Mouse (Mus musculus): ENCODE results near the gene Sp6. TPM values are rescaled to one million over a fixed set of nuclear protein-coding genes. Genes with fewer than 3 reads are reported as not detected.

Gene Sp6
- total and polyA plus RNA-seq, 2 experiments = 0.04 to 0.09 TPM

GRCm38 (mm10) chr11:97065538-97066295 lies 52.5 kb downstream of the Sp6 start:
- Histone ChIP-seq H3K27me3 (ENCODE audit: control insufficient read depth, insufficient read depth, low read length) (no peaks in the 10 kb centered on the region), H3K9ac (ENCODE audit: low read depth, low read length) (no peak overlapping the region), H3K36me3 (ENCODE audit: control insufficient read depth, insufficient read depth, low read length) (no peaks in the 10 kb centered on the region), H3K79me2 (ENCODE audit: control insufficient read depth, insufficient read depth, low read length) (no peaks in the 10 kb centered on the region), H3K4me1 (ENCODE audit: control insufficient read depth, insufficient read depth, low read length) (no peaks in the 10 kb centered on the region), H3K4me3 (ENCODE audit: insufficient read depth, low read depth, low read length) (no peak overlapping the region), H3K27ac (replicated peaks; ENCODE audit: insufficient read depth, low read depth, low read length) (no peak overlapping the region)
- no peak for DNase-seq (ENCODE audit: extremely low read depth, low read depth, low spot score)
- no peak for TF ChIP-seq CTCF (IDR thresholded peaks at IDR 0.05; ENCODE audit: low read depth, low read length)
- no peak for TF ChIP-seq POLR2A (IDR thresholded peaks at IDR 0.05; ENCODE audit: extremely low read depth, insufficient read depth, low read length)
- WGBS = 93% methylated on average over 12 of the region's 12 CpGs

- H3K4me1 ChIP-seq (ENCODE audit: control insufficient read depth, insufficient read depth, low read length) = no peaks in the 10 kb centered on the region
- DNase-seq (ENCODE audit: extremely low read depth, low read depth, low spot score) = no peak
- no peak overlapping the region for H3K9ac ChIP-seq (ENCODE audit: low read depth, low read length)
- H3K4me3 ChIP-seq (ENCODE audit: insufficient read depth, low read depth, low read length) = no peak overlapping the region
- no peaks in the 10 kb centered on the region for H3K27me3 ChIP-seq (ENCODE audit: control insufficient read depth, insufficient read depth, low read length)
- TF ChIP-seq POLR2A (IDR thresholded peaks at IDR 0.05; ENCODE audit: extremely low read depth, insufficient read depth, low read length) (no peak), CTCF (IDR thresholded peaks at IDR 0.05; ENCODE audit: low read depth, low read length) (no peak)
- 85% methylated on average over 22 of the region's 22 CpGs for WGBS
- no peak overlapping the region for H3K27ac ChIP-seq (replicated peaks; ENCODE audit: insufficient read depth, low read depth, low read length)
- no peaks in the 10 kb centered on the region for H3K79me2 ChIP-seq (ENCODE audit: control insufficient read depth, insufficient read depth, low read length)
- no peaks in the 10 kb centered on the region for H3K36me3 ChIP-seq (ENCODE audit: control insufficient read depth, insufficient read depth, low read length)
Measured at GRCm38 (mm10) chr11:97066656-97067360, 53.6 kb downstream of the Sp6 start.

GRCm38 (mm10) chr11:97069333-97069732 lies 56.1 kb downstream of the Sp6 start:
- TF ChIP-seq CTCF (IDR thresholded peaks at IDR 0.05; ENCODE audit: low read depth, low read length) (no peak), POLR2A (IDR thresholded peaks at IDR 0.05; ENCODE audit: extremely low read depth, insufficient read depth, low read length) (no peak)
- Histone ChIP-seq H3K79me2 (ENCODE audit: control insufficient read depth, insufficient read depth, low read length) (no peaks in the 10 kb centered on the region), H3K9ac (ENCODE audit: low read depth, low read length) (no peak overlapping the region), H3K4me3 (ENCODE audit: insufficient read depth, low read depth, low read length) (no peak overlapping the region), H3K4me1 (ENCODE audit: control insufficient read depth, insufficient read depth, low read length) (no peaks in the 10 kb centered on the region), H3K36me3 (ENCODE audit: control insufficient read depth, insufficient read depth, low read length) (no peaks in the 10 kb centered on the region), H3K27me3 (ENCODE audit: control insufficient read depth, insufficient read depth, low read length) (no peaks in the 10 kb centered on the region), H3K27ac (replicated peaks; ENCODE audit: insufficient read depth, low read depth, low read length) (no peak overlapping the region)
- DNase-seq (ENCODE audit: extremely low read depth, low read depth, low spot score) = no peak
- WGBS = 95% methylated on average over 1 of the region's 1 CpGs

- Histone ChIP-seq H3K27me3 (ENCODE audit: control insufficient read depth, insufficient read depth, low read length) (no peaks in the 10 kb centered on the region), H3K27ac (replicated peaks; ENCODE audit: insufficient read depth, low read depth, low read length) (no peak overlapping the region), H3K79me2 (ENCODE audit: control insufficient read depth, insufficient read depth, low read length) (no peaks in the 10 kb centered on the region), H3K4me1 (ENCODE audit: control insufficient read depth, insufficient read depth, low read length) (no peaks in the 10 kb centered on the region), H3K9ac (ENCODE audit: low read depth, low read length) (no peak overlapping the region), H3K36me3 (ENCODE audit: control insufficient read depth, insufficient read depth, low read length) (no peaks in the 10 kb centered on the region), H3K4me3 (ENCODE audit: insufficient read depth, low read depth, low read length) (no peak overlapping the region)
- TF ChIP-seq POLR2A (IDR thresholded peaks at IDR 0.05; ENCODE audit: extremely low read depth, insufficient read depth, low read length) (no peak), CTCF (IDR thresholded peaks at IDR 0.05; ENCODE audit: low read depth, low read length) (no peak)
- DNase-seq (ENCODE audit: extremely low read depth, low read depth, low spot score) = no peak
- WGBS = 87% methylated on average over 2 of the region's 2 CpGs
Measured at GRCm38 (mm10) chr11:97069770-97070169, 56.6 kb downstream of the Sp6 start.

- Histone ChIP-seq H3K27me3 (ENCODE audit: control insufficient read depth, insufficient read depth, low read length) (no peaks in the 10 kb centered on the region), H3K4me3 (ENCODE audit: insufficient read depth, low read depth, low read length) (no peak overlapping the region), H3K27ac (replicated peaks; ENCODE audit: insufficient read depth, low read depth, low read length) (no peak overlapping the region), H3K9ac (ENCODE audit: low read depth, low read length) (no peak overlapping the region), H3K36me3 (ENCODE audit: control insufficient read depth, insufficient read depth, low read length) (no peaks in the 10 kb centered on the region), H3K79me2 (ENCODE audit: control insufficient read depth, insufficient read depth, low read length) (no peaks in the 10 kb centered on the region), H3K4me1 (ENCODE audit: control insufficient read depth, insufficient read depth, low read length) (no peaks in the 10 kb centered on the region)
- no peak for DNase-seq (ENCODE audit: extremely low read depth, low read depth, low spot score)
- 74% methylated on average over 1 of the region's 1 CpGs for WGBS
- TF ChIP-seq CTCF (IDR thresholded peaks at IDR 0.05; ENCODE audit: low read depth, low read length) = no peak
- no peak for TF ChIP-seq POLR2A (IDR thresholded peaks at IDR 0.05; ENCODE audit: extremely low read depth, insufficient read depth, low read length)
Measured at GRCm38 (mm10) chr11:97071129-97071528, 57.9 kb downstream of the Sp6 start.

GRCm38 (mm10) chr11:97072533-97072932 lies 59.3 kb downstream of the Sp6 start:
- Histone ChIP-seq H3K4me3 (ENCODE audit: insufficient read depth, low read depth, low read length) (no peak overlapping the region), H3K36me3 (ENCODE audit: control insufficient read depth, insufficient read depth, low read length) (no peaks in the 10 kb centered on the region), H3K27me3 (ENCODE audit: control insufficient read depth, insufficient read depth, low read length) (no peaks in the 10 kb centered on the region), H3K27ac (replicated peaks; ENCODE audit: insufficient read depth, low read depth, low read length) (no peak overlapping the region), H3K4me1 (ENCODE audit: control insufficient read depth, insufficient read depth, low read length) (no peaks in the 10 kb centered on the region), H3K79me2 (ENCODE audit: control insufficient read depth, insufficient read depth, low read length) (no peaks in the 10 kb centered on the region), H3K9ac (ENCODE audit: low read depth, low read length) (no peak overlapping the region)
- WGBS = 31% methylated on average over 3 of the region's 3 CpGs
- peak; percentile 28 for DNase-seq (ENCODE audit: extremely low read depth, low read depth, low spot score)
- no peak for TF ChIP-seq POLR2A (IDR thresholded peaks at IDR 0.05; ENCODE audit: extremely low read depth, insufficient read depth, low read length)
- TF ChIP-seq CTCF (IDR thresholded peaks at IDR 0.05; ENCODE audit: low read depth, low read length) = peak; percentile 28; the same call in 1 of the 2 replicates
